Mouse (Mus musculus): ENCODE data around the gene Pip5k1b. TPM values are rescaled to one million over a fixed set of nuclear protein-coding genes. Genes with fewer than 3 reads are reported as not detected.

Pip5k1b gene
- polyA plus RNA-seq, 1 experiment from 2014 or later, result 8.3 TPM

DNA sequence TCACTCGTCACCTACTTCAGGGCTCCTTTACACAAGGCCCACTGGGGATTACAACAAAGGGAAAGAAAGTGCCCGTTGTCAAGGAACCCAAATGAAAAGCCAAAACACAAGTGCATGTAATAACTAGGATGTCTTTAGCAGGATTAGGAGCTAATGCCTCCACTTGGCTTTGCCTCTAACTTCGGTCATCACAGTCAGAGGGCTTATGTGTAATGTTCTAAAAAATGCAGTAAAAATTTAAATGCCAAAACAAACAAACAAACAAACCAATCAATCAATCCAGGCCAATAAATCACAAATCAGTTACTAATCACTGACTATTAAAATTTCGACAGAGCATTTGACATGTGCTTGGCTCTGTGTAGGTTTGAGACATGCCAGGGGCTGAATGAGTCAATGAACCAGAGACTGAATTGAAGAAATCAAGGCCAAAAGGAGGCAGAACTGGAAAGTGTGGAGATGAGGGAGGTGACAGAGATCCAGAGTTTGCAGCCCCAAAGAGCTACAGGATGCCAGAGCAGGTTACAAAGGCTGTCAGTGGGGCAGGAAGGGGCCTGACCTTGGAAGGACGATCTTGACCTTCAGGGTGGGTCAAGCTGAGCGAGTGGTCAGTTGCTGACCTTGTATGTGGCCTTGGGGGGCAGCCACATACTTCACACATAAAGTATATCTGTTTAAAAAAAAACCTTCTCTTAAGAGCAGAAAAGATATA, 100.3 kb downstream of the Pip5k1b start:
- ATAC-seq (ENCODE audit: low read depth), result no peak
- H3K4me1 ChIP-seq (ENCODE audit: control insufficient read depth, low read depth, low read length), result peaks cover 15% of the 10 kb centered on the region
- no peak overlapping the region for H3K4me3 ChIP-seq (ENCODE audit: low read depth, low read length)

DNA sequence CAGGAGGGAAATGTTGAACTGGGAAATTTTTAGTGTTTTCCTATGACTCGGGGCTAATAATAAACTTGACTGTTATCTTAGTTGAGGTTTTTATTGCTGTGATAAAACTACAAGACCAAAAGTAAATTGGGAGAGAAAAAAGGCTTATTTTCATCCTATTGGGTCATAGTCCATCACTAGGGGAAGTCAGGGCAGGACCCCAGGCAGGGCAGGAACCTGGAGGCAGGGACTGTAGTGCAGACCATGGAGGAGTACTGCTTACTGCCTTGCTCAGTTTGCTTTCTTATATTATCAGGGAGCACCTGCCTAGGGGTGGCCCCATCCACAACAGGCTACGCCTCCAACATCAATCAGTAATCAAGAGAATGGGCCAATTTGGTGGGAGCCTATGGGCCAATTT, 101.2 kb downstream of the Pip5k1b start:
- Histone ChIP-seq H3K27ac (ENCODE audit: low read length) (no peak overlapping the region), H3K4me3 (ENCODE audit: low read depth, low read length) (no peak overlapping the region), H3K27me3 (ENCODE audit: control insufficient read depth, insufficient read depth, low read depth, low read length) (no peaks in the 10 kb centered on the region), H3K36me3 (ENCODE audit: control insufficient read depth, insufficient read depth) (no peaks in the 10 kb centered on the region), H3K9ac (ENCODE audit: low read depth, low read length) (no peak overlapping the region), H3K4me2 (ENCODE audit: low read depth, low read length) (no peak overlapping the region), H3K9me3 (replicated peaks; ENCODE audit: control insufficient read depth, low read length) (no peaks in the 10 kb centered on the region), H3K4me1 (ENCODE audit: control insufficient read depth, low read depth, low read length) (peaks cover 15% of the 10 kb centered on the region)
- WGBS (ENCODE audit: insufficient replicate concordance), result 64% methylated on average over 2 of the region's 2 CpGs
- ATAC-seq (ENCODE audit: low read depth), result no peak

More for the DNA sequence above, 100.3 kb downstream of the Pip5k1b start:
- Histone ChIP-seq H3K9me3 (replicated peaks; ENCODE audit: control insufficient read depth, low read length) (no peaks in the 10 kb centered on the region), H3K27ac (ENCODE audit: low read length) (no peak overlapping the region), H3K9ac (ENCODE audit: low read depth, low read length) (no peak overlapping the region), H3K4me2 (ENCODE audit: low read depth, low read length) (no peak overlapping the region), H3K27me3 (ENCODE audit: control insufficient read depth, insufficient read depth, low read depth, low read length) (no peaks in the 10 kb centered on the region), H3K36me3 (ENCODE audit: control insufficient read depth, insufficient read depth) (no peaks in the 10 kb centered on the region)
- WGBS (ENCODE audit: insufficient replicate concordance), result 77% methylated on average over 6 of the region's 6 CpGs

DNA sequence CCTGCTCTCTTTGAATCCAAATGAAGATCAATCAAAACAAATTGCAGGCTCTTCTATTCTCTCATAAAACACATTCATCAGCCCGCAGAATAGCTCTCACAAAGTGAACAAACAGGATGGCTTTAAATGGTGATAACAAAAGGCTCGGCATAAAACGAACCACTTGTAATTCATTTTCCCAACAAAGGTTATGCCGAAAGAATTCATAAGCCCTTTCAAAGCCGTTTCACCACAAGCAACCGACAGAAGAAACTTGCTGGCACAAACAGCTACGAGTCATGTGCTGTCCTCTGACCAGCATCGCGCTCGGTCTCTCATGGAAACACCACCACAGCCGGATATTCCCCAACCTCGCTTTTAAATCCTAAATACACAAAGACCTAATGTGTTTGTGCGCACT, 102.3 kb downstream of the Pip5k1b start:
- 87% methylated on average over 13 of the region's 13 CpGs for WGBS (ENCODE audit: insufficient replicate concordance)

DNA sequence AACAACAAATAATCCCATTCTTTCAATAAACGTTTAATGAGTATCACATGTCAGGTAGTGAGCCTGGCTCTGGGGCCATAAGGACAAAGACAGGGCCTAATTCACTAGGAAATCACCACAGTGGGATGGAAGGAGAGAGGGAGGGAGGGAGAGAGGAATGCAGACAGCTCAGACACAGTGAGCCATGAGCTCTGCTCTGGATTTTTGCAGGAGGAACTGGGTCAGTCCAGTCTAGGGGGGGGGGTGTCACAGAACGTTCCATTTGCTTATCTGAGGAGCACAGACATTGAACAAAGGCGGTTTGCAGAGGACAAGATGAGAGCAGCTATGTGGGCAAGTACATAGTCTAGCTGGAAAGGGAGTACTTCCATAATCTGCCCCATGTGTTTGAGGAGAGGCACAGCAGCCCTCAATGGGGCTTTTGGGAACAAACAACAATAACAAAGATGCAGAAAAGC, 103.2 kb downstream of the Pip5k1b start:
- peak overlapping the region; percentile 18; the same call in 1 of the 2 replicates for H3K4me2 ChIP-seq (ENCODE audit: low read depth, low read length)
- H3K4me1 ChIP-seq (ENCODE audit: control insufficient read depth, low read depth, low read length), result peaks cover 15% of the 10 kb centered on the region
- ATAC-seq (ENCODE audit: low read depth), result peak; percentile 86
- H3K27ac ChIP-seq (ENCODE audit: low read length), result no peak overlapping the region
- no peaks in the 10 kb centered on the region for H3K27me3 ChIP-seq (ENCODE audit: control insufficient read depth, insufficient read depth, low read depth, low read length)
- no peak overlapping the region for H3K9ac ChIP-seq (ENCODE audit: low read depth, low read length)
- 16% methylated on average over 3 of the region's 3 CpGs for WGBS (ENCODE audit: insufficient replicate concordance)
- no peaks in the 10 kb centered on the region for H3K9me3 ChIP-seq (replicated peaks; ENCODE audit: control insufficient read depth, low read length)
- no peak overlapping the region for H3K4me3 ChIP-seq (ENCODE audit: low read depth, low read length)
- H3K36me3 ChIP-seq (ENCODE audit: control insufficient read depth, insufficient read depth), result no peaks in the 10 kb centered on the region

More for the DNA sequence above, 102.3 kb downstream of the Pip5k1b start:
- ATAC-seq (ENCODE audit: low read depth), result no peak
- Histone ChIP-seq H3K4me1 (ENCODE audit: control insufficient read depth, low read depth, low read length) (peaks cover 15% of the 10 kb centered on the region), H3K9me3 (replicated peaks; ENCODE audit: control insufficient read depth, low read length) (no peaks in the 10 kb centered on the region), H3K36me3 (ENCODE audit: control insufficient read depth, insufficient read depth) (no peaks in the 10 kb centered on the region), H3K27me3 (ENCODE audit: control insufficient read depth, insufficient read depth, low read depth, low read length) (no peaks in the 10 kb centered on the region), H3K9ac (ENCODE audit: low read depth, low read length) (no peak overlapping the region), H3K4me3 (ENCODE audit: low read depth, low read length) (no peak overlapping the region), H3K4me2 (ENCODE audit: low read depth, low read length) (no peak overlapping the region), H3K27ac (ENCODE audit: low read length) (no peak overlapping the region)

DNA sequence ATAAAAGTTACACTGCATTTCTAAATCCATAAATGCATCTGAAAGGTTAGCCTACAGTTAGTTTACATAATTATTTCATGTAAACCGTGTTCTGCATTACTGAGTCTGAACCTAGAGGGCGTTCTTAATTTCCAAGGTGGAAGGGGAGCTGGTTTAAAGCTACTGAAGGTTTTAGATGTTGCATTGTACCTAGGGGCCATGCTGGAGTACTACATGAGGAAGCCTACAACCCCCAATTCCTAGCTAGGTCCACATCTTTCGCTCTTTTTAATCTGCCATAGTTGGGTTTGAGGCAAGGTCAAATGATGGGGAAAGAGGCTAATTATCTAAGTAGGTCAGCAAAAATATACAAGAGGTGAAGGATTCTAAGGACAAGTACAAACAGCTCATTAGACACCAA, 104.0 kb downstream of the Pip5k1b start:
- 80% methylated on average over 3 of the region's 3 CpGs for WGBS (ENCODE audit: insufficient replicate concordance)
- H3K36me3 ChIP-seq (ENCODE audit: control insufficient read depth, insufficient read depth), result no peaks in the 10 kb centered on the region
- ATAC-seq (ENCODE audit: low read depth), result no peak
- no peak overlapping the region for H3K4me3 ChIP-seq (ENCODE audit: low read depth, low read length)
- peaks cover 15% of the 10 kb centered on the region for H3K4me1 ChIP-seq (ENCODE audit: control insufficient read depth, low read depth, low read length)
- H3K4me2 ChIP-seq (ENCODE audit: low read depth, low read length), result no peak overlapping the region
- H3K27me3 ChIP-seq (ENCODE audit: control insufficient read depth, insufficient read depth, low read depth, low read length), result no peaks in the 10 kb centered on the region
- no peak overlapping the region for H3K27ac ChIP-seq (ENCODE audit: low read length)
- no peaks in the 10 kb centered on the region for H3K9me3 ChIP-seq (replicated peaks; ENCODE audit: control insufficient read depth, low read length)
- H3K9ac ChIP-seq (ENCODE audit: low read depth, low read length), result no peak overlapping the region

DNA sequence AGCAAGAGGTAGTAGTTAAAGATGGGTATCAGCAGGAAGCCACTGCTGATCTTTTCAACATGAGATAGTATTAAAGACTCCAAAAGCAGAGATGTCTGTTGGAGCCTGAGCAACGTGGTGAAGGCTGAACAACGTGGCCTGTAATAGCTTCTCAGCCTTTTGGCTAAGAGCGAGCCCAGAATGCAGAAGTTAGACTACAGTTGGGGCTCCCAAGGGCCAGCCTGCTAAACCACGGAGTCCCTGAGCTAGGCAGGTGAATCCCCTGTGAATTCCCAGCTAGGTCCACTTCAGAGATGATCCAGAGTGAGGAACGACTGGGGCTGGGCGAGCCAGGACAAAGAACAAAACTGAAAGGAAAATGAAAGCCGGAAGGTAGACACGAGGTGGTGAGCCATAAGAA, 104.9 kb downstream of the Pip5k1b start:
- Histone ChIP-seq H3K4me2 (ENCODE audit: low read depth, low read length) (no peak overlapping the region), H3K4me1 (ENCODE audit: control insufficient read depth, low read depth, low read length) (peaks cover 15% of the 10 kb centered on the region), H3K36me3 (ENCODE audit: control insufficient read depth, insufficient read depth) (no peaks in the 10 kb centered on the region), H3K4me3 (ENCODE audit: low read depth, low read length) (no peak overlapping the region), H3K27me3 (ENCODE audit: control insufficient read depth, insufficient read depth, low read depth, low read length) (no peaks in the 10 kb centered on the region), H3K9me3 (replicated peaks; ENCODE audit: control insufficient read depth, low read length) (no peaks in the 10 kb centered on the region), H3K9ac (ENCODE audit: low read depth, low read length) (no peak overlapping the region), H3K27ac (ENCODE audit: low read length) (no peak overlapping the region)
- ATAC-seq (ENCODE audit: low read depth), result no peak
- 57% methylated on average over 8 of the region's 8 CpGs for WGBS (ENCODE audit: insufficient replicate concordance)

DNA sequence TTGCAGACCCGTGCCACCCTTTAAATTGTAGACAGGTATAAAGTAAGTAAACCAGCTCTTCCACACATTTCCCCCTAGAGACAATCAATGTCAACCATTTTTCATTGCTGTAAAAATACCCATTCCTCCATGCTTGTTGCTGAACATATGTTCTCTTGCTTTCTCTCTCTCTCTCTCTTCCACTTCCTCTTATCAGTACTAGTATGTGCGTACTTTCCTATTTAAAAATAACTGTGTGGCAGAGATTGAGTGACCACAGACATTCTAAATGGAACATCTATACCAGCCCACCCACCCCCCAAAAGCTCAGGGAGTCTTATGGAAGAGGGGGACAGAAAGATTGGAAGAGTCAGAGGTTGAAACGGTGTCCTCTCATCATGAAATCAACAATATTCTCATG, 111.3 kb downstream of the Pip5k1b start:
- no peak overlapping the region for H3K9ac ChIP-seq (ENCODE audit: low read depth, low read length)
- no peak overlapping the region for H3K27ac ChIP-seq (ENCODE audit: low read length)
- WGBS (ENCODE audit: insufficient replicate concordance), result 58% methylated on average over 3 of the region's 3 CpGs
- H3K4me3 ChIP-seq (ENCODE audit: low read depth, low read length), result no peak overlapping the region
- H3K4me1 ChIP-seq (ENCODE audit: control insufficient read depth, low read depth, low read length), result no peaks in the 10 kb centered on the region
- H3K36me3 ChIP-seq (ENCODE audit: control insufficient read depth, insufficient read depth), result no peaks in the 10 kb centered on the region
- no peak overlapping the region for H3K4me2 ChIP-seq (ENCODE audit: low read depth, low read length)
- ATAC-seq (ENCODE audit: low read depth), result no peak
- no peaks in the 10 kb centered on the region for H3K27me3 ChIP-seq (ENCODE audit: control insufficient read depth, insufficient read depth, low read depth, low read length)
- H3K9me3 ChIP-seq (replicated peaks; ENCODE audit: control insufficient read depth, low read length), result no peaks in the 10 kb centered on the region

DNA sequence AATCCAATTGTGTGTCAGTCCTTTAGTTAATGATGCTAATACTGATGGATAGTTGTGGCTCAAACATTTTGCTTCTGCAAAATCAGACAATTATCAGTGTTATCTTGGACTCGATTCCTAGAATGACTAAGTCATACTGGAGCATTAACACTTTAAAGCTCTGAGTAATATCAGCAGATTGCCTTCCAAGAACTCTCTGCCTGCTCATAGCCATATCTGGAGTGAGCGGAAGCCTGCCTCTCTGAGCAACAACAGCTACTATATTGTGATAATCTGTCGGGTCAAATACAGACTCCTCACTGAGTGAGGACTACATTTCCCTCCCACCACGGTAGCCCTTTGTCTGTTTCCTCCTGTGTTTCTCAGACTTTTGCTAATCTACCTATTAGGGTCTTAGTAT, 116.0 kb downstream of the Pip5k1b start:
- Histone ChIP-seq H3K9ac (ENCODE audit: low read depth, low read length) (no peak overlapping the region), H3K27me3 (ENCODE audit: control insufficient read depth, insufficient read depth, low read depth, low read length) (no peaks in the 10 kb centered on the region), H3K4me1 (ENCODE audit: control insufficient read depth, low read depth, low read length) (no peaks in the 10 kb centered on the region), H3K36me3 (ENCODE audit: control insufficient read depth, insufficient read depth) (no peaks in the 10 kb centered on the region), H3K9me3 (replicated peaks; ENCODE audit: control insufficient read depth, low read length) (no peaks in the 10 kb centered on the region), H3K27ac (ENCODE audit: low read length) (no peak overlapping the region), H3K4me3 (ENCODE audit: low read depth, low read length) (no peak overlapping the region), H3K4me2 (ENCODE audit: low read depth, low read length) (no peak overlapping the region)
- 31% methylated on average over 4 of the region's 4 CpGs for WGBS (ENCODE audit: insufficient replicate concordance)
- ATAC-seq (ENCODE audit: low read depth), result no peak

DNA sequence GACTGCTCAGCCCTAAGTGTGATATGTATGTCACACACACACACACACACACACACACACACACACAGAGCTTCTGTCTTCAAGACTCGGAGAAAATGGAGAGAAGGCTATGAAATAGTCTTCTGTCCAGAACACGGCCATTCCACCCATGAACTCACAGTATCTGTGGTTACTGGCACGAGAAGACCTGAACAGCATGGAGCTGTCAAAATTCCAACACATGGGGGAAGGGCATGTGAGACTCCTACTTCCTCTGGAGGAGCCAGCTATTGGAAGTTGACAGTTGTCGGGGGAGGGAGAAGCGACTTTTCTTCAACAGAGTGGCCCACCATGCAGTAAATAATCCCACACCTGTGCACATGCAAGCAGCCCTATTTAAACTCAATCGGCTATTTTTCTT, 121.4 kb downstream of the Pip5k1b start:
- Histone ChIP-seq H3K27ac (ENCODE audit: low read length) (no peak overlapping the region), H3K4me1 (ENCODE audit: control insufficient read depth, low read depth, low read length) (no peaks in the 10 kb centered on the region), H3K27me3 (ENCODE audit: control insufficient read depth, insufficient read depth, low read depth, low read length) (no peaks in the 10 kb centered on the region), H3K4me2 (ENCODE audit: low read depth, low read length) (no peak overlapping the region), H3K9me3 (replicated peaks; ENCODE audit: control insufficient read depth, low read length) (no peaks in the 10 kb centered on the region), H3K4me3 (ENCODE audit: low read depth, low read length) (no peak overlapping the region), H3K36me3 (ENCODE audit: control insufficient read depth, insufficient read depth) (no peaks in the 10 kb centered on the region), H3K9ac (ENCODE audit: low read depth, low read length) (no peak overlapping the region)
- 70% methylated on average over 6 of the region's 6 CpGs for WGBS (ENCODE audit: insufficient replicate concordance)
- ATAC-seq (ENCODE audit: low read depth), result no peak
